Mouse (Mus musculus) brown adipose tissue, adult 24 weeks (tissue): ENCODE data around the gene Reep3. TPM values are rescaled to one million over a fixed set of nuclear protein-coding genes. Genes with fewer than 3 reads are reported as not detected.

ENCODE experiments used
- H3K27ac ChIP-seq: fragments of 200-500 bp; replicated peaks from 2 replicates; pipeline ENCODE4 v1.5.1; 2012; ENCODE audit warnings: low read depth, mild to moderate bottlenecking, low read length
- H3K4me1 ChIP-seq: fragments of 200-500 bp; 2 replicates; pipeline ENCODE4 v1.6.1; 2012; ENCODE audit warnings: low read length, mixed read lengths; ENCODE audit not compliant: control insufficient read depth, insufficient read depth, insufficient read length
- H3K4me3 ChIP-seq: fragments of 200-500 bp; 2 replicates; pipeline ENCODE4 v1.5.1; 2012; ENCODE audit warnings: low read depth, mild to moderate bottlenecking, low read length, moderate library complexity; ENCODE audit not compliant: insufficient read depth
- polyA plus RNA-seq: library from polyadenylated mRNA; stranded (reverse); fragments of >200 nt; gene quantifications from 2 replicates; pipeline ENCODE4 v1.2.4, GENCODE M21; 2012; ENCODE audit not compliant: missing spikeins, insufficient read depth, insufficient read length

Gene Reep3
- polyA plus RNA-seq = 32.0 and 42.6 TPM in 2 replicates

DNA sequence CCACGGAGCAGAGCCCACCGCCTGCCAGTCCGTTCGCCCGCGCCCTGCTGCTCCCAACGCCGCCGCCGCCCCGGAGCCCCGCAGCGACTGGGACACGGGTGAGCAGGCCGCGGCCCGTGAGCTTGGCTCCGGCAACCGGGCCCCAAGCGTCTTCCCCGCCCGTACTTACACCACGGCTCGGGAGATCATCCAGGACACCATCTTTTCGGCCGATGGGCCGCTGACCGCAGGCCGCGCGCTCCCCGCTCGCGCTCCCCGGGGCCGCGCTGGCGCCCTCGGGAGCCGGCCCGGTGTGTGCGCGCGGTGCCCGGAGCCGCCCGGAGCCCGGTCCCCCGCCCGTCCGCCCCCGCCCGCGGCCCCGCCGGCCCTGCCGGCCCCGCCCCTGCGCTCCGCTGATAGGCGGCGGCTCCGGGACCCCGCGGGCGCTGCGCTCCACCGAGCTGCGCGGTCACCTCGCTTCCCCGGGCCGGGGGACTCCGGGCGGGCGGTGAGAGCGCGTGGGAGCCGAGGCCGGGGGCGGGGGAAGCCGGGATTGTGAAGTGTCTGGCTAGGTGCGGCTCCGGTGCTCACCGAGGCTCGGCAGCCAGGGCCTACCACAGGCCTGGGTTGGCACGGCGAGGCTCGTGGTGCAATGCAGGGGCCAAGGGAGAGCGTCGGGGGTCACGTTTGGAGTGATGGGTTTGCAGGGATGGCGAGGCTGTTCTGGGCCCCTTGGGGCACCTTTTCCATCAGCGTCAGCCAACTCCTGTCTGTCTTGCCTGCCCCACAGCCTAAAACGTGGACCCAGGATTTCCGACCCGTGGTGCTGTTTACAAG, at the start of gene Reep3:
Gene Reep3, minus strand, starts transcription at position 325 of the 816 bp plus-strand sequence.
- Histone ChIP-seq H3K4me3 (peak within 1 kb of the TSS; percentile 100), H3K4me1 (peaks cover 26% of the 10 kb centered on the region), H3K27ac (peak within 1 kb of the TSS; percentile 96)

DNA sequence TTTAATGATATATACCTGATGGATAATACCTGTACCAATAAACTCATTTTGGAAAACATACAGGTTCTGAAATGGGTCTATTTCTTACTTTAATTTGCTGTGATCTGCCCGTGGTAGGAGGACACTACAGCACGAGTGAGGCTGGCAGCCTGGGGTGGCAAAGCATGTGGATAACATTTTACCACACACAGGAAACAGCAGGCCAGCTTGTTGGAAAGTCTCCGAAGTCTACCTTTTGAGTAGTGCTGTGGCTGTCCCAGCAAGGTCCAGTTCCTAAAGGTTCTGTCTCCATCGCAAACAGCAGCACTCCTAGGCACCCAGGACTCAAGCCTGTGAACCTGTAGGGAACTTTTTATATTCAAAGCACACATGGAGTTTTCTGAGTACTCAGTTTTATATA, 48.9 kb upstream of the Reep3 start:
- Histone ChIP-seq H3K4me1 (0 out of 2 replicates have a peak, but pooled peaks cover 2% of the 10 kb centered on the region), H3K4me3 (no peak overlapping the region), H3K27ac (no peak overlapping the region)

DNA sequence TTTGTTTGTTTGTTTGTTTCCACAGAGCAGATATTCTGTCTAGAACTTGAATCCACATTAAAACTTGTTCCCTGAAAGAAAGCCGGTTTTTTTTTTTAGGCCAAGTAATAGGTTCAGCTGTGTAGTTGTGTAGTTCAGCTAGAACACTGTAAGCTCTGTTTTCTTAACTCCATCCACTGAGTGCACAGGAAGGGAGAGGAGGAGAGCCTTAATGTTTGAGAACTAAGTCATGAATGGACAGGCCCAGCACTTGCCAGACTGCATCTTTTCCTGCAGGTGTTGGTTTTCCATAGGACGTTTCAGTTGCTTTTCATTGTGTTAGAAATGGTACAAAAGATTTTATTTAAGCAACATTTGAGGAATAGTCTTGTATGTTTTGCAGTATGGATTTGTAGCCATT, 47.5 kb upstream of the Reep3 start:
- H3K27ac ChIP-seq = no peak overlapping the region

DNA sequence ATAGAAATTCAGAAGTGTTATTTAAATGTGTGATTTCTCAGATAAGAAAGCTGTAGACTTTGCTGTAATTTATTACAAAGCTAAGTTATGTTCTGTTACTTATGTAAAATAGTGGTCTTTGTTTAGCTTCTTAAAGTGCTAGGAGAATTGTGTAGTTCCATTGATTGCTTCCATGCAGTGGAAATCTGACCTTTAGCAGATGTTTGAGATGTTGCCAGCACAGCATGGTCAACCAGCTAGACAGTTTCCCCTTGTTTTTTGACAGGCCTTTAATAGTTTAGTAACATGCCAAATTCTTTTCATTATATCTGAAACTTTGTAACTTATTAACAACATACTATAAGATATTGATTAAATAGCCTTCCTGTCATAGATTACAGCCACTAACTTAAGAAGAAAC, 46.9 kb upstream of the Reep3 start:
- Histone ChIP-seq H3K4me3 (no peak overlapping the region), H3K4me1 (0 out of 2 replicates have a peak, but pooled peaks cover 2% of the 10 kb centered on the region), H3K27ac (no peak overlapping the region)

More for the DNA sequence above, 47.5 kb upstream of the Reep3 start:
- H3K4me3 ChIP-seq = no peak overlapping the region
- H3K4me1 ChIP-seq = 0 out of 2 replicates have a peak, but pooled peaks cover 2% of the 10 kb centered on the region

DNA sequence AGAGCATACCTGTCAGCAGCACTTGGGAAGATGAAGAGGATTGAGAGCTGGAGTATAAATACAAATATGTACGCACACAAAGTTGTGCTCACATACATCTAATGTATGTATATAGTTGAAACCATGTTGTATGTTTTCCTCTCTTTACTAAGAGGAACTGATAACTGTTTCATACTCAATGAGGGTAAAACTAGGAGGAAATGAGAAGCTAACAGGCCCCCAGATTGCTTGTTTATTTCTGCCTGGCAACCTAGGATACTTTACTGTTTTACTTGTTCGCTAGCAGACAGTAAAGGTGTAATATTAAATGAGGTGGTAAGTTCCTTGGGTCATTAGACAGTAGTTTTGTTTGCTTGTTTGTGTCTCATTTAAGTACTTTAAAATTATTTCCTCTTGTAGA, 40.7 kb upstream of the Reep3 start:
- Histone ChIP-seq H3K27ac (no peak overlapping the region), H3K4me1 (no peaks in the 10 kb centered on the region)

DNA sequence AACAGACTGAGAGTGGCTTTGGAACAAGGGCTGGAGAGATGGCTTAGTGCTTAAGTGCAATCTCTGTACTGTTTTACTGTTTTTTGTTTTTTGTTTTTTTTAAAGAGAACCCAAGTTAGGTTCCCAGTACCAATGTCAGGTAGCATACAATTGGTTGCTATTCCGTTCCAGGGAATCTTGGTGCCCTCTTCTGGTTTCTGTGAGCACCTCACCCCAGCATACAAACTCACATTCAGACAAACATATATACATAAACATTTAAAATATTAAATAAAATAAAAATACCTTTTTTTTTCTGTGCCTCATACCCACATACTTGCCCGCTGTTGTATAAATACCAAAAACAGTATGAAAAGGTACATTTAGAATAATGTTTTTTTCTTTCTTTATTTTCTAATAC, 37.6 kb upstream of the Reep3 start:
- H3K27ac ChIP-seq = no peak overlapping the region
- peaks cover 3% of the 10 kb centered on the region; the same call in 1 of the 2 replicates for H3K4me1 ChIP-seq
- no peak overlapping the region for H3K4me3 ChIP-seq

More for the DNA sequence above, 40.7 kb upstream of the Reep3 start:
- no peak overlapping the region for H3K4me3 ChIP-seq

DNA sequence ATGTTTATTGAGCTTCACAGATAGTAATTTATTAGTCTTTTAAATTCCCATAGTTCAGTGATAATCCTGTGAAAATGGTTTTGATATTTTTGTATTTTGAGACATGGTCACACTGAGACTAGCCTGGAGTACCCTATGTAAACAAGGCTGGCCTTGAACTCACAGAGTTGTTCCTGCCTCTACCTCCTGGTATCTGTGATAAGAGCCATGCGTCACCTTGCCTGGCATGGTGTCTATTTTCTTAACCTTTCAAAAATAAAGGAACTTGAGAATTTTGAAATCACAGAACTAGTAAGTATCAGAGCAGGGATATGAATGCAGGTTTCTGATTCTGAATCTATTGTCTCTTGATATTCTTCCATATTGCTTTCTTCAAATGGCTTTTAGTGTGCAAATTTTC, 35.0 kb upstream of the Reep3 start:
- peaks cover 4% of the 10 kb centered on the region; the same call in 1 of the 2 replicates for H3K4me1 ChIP-seq
- no peak overlapping the region for H3K4me3 ChIP-seq
- no peak overlapping the region for H3K27ac ChIP-seq

DNA sequence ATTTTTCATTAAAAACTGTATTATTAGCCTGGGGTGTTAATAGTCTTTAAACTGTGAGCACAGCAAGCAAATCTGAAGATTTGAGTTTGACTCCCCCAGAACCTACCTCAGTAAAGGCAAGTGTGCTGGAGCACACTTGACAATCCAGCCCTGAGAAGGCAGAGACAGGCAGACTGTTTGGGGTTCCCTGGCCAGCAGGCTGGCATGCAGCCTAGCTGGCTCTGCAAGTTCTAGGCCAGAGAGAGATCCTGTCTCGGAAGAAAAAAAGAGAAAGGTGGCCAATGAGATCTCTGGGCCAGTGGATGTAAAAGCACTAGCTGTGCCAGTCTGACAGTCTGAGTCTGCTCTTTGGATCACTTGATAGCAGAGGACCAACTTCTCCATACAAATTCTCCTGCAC, 32.8 kb upstream of the Reep3 start:
- Histone ChIP-seq H3K27ac (no peak overlapping the region), H3K4me1 (peaks cover 4% of the 10 kb centered on the region; the same call in 1 of the 2 replicates), H3K4me3 (no peak overlapping the region)

DNA sequence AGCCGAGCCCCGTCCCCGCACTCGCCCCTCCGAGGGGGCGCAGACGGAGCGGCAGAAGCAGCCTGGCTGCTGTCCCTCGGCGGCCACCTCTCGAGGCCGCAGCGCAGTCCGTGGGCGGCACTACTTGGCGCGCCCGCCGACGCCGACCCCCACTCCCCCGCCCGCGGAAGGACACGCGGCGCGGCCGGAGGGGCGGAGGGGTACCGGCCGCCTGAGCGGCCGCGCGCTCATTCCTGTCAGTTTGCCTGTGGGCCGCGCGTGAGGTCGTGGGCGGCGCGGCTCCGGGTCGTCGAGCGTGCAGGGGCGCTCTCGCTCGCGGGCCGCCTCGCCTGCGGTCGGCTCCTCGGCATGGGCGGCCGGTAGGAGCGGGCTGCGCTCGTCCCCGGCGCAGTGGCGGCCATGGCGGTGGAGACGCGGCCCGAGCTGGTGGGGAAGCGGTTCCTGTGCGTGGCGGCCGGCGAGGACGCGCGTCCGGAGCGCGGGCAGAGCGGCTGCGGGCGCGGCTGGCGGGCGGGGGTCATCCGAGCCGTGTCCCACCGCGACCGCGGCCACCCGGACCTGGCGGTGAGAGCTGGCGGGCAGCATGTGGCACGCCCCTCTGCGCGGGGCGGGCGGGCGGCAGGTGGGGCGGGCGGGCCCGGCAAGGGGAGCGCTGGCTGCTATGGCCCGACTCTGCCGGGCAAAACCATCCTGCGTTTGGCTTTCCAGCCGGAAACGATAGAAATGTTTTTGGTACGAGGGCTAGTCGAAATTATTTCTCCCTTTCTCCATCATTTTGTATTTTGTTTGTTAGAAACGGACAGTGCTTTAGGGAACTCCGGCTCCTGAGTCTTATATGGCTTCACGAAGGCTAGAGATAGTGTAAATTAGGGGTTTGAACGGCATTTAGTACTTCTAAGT, 30.4 kb upstream of the Reep3 start:
- H3K4me1 ChIP-seq = peaks cover 9% of the 10 kb centered on the region; the same call in 1 of the 2 replicates
- H3K4me3 ChIP-seq = peak overlapping the region; percentile 92
- H3K27ac ChIP-seq = 0 out of 2 replicates have a peak overlapping the region, but pooled peaks have one; percentile 7

DNA sequence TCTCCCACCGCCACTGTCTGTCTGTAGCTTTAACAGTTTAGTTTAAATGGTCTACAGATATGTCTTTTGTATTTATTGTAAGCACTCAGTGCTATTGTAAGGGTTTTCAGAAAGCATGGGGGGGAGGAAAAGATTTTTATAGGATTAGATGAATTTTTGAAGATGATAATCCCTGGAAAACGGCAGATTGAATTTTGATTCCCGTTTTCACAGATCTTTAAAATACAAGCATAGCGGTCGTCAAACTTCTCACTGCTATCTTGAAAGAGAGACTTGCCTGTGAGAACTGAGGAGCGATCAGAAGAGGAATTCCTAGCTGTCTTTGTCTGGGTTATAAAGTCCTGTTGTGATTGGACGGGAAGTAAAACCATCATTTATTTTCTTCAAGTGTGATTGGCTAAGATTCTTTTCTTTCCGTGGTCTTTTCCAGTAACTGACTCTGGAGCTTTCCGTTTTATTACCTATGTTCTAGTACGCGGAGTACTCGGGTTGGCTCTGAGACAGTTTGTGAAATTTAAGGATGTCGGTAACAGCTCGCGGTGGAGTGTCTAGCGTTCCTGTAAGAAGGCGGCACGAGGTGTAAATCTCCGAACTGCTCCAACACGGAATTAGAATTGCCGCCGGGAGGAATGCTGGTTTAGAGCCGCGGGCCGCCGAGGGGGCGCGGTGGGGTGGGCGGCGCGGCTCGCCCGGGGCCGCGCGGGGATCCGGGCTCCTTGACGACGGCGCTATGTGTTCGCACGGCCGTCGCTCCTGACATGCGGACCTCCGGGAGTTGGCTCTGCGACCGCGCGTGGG, 29.5 kb upstream of the Reep3 start:
- Histone ChIP-seq H3K4me3 (peak overlapping the region; percentile 92), H3K4me1 (peaks cover 9% of the 10 kb centered on the region; the same call in 1 of the 2 replicates), H3K27ac (peak overlapping the region; percentile 7; the same call in 1 of the 2 replicates)

DNA sequence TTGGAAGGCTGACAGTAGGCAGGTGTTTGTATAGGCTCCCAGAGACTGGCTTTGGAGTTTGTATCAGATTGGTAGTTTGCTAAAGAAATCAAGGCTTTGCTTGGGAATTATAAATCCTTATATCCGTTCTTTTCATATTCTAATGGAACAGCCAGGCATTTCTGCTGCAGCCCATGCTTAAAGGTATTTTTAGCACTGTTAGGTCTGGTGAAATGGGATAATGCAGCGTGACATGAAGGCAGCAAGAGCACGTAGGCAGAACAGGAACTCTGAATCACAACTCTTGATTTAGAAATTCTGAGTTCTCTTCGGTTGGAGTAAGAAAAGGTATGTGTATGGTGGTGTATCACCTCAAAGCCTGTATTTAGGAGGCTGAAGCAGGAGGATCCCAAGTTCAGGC, 27.4 kb upstream of the Reep3 start:
- Histone ChIP-seq H3K4me3 (no peak overlapping the region), H3K4me1 (peaks cover 11% of the 10 kb centered on the region; the same call in 1 of the 2 replicates), H3K27ac (no peak overlapping the region)

DNA sequence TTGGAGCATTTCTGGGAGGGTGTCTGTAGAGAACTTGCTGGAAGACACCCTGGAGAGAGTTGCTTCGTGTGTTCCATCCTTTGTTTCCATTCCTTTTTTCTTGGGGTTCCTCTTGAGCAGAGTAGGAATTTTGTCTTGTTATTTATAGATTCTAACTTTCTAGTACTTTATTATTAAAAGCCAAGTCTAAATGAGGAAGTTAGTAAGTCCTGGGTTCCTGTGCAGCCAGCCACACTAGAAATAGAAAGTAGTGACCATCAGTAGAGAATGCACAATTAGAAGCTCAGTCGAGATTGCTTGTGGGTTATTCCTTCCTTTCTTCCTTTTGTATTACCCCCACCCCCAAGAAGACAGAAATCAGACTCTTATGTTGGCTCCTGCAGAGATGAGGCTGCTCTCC, 27.0 kb upstream of the Reep3 start:
- no peak overlapping the region for H3K27ac ChIP-seq
- no peak overlapping the region for H3K4me3 ChIP-seq
- peaks cover 11% of the 10 kb centered on the region; the same call in 1 of the 2 replicates for H3K4me1 ChIP-seq

DNA sequence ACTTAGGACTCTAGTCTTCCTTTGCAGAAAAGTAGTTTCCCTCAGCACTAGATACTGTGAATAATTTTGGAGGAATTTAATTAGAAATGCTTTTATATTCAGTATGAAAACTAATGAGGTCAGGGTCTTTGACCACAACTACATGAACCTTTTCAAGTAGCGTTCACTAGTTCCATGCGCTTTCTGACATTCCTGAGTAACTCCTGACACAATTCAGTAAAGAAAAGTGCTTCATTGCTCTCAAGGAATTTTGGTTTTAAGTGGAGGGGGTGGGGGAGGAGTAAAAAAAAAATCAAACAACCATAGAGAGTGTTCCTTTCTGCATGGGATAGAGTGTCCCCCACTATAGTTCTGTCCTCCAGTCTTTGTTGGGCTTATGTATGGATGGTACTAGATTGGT, 23.9 kb upstream of the Reep3 start:
- Histone ChIP-seq H3K4me3 (no peak overlapping the region), H3K4me1 (peaks cover 18% of the 10 kb centered on the region), H3K27ac (no peak overlapping the region; the same call in 1 of the 2 replicates)

DNA sequence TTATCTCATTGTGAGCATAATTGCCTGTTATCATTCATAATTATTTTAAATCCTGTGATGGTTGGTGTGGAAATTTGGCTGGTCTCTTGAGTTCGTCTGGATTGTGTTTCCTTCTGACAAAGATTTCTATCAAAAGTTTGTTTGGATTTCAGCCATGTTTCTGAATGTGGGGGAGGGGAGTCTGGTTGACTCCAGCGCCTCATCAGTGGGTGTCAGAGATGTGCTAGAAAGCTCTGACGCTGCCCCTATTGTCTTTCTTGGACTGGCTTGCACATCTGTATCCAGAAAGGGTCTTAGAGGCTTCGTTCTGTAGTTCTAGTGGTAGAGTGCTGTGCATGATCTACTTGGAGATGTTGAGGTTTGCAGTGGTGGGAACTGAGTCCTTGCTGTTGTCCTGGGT, 23.4 kb upstream of the Reep3 start:
- H3K4me1 ChIP-seq = peaks cover 20% of the 10 kb centered on the region
- H3K27ac ChIP-seq = no peak overlapping the region; the same call in 1 of the 2 replicates
- H3K4me3 ChIP-seq = no peak overlapping the region
